Comparison of ENCODE assay signal across 8 mouse cellular contexts in the genomic region with DNA sequence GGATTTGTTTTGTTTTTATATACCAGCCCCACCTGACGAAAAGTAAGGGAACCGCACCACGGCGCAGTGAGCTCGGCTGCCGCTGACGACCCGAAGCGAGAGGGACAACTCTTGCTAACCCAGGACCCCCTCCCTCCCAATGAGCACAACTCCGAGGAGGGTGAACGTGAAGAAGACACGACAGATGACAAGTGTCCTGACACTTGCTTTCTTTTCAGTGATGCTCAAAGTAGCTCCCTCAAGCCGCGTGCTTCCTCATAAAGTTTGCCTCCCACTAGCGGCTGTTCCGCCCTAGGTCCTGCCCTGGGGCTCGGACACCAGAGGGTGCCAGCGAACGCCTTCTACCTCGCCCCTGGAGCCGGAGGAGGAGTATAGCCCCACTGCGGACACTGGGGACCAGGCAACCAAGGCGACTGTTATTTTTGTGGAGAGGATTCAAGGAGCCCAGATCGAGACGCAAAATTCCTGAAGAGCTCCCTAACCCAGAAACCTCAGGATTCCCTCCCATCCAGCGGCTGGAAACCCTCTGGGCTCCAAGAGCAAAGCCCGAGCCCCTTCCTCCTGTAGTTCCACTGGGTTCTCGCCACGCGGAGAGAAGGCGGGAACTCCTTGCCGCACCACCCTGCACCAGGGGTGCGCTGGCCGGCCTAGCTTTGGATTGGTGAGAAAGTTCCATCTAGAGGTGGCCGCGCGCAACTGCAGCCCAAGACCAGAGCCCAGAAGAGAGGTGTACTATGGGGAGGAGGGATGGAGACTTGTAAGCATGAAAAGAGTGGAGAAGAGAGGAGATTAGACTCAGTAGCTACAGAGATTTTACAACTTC. TPM values are rescaled to one million over a fixed set of nuclear protein-coding genes. Genes with fewer than 3 reads are reported as not detected.
DNase-seq lines count a peak whose midpoint lies in the region; ATAC-seq lines count a peak whose summit lies in the region.

No protein-coding gene starts in this region.

- H3K27ac ChIP-seq in hindbrain, embryonic 15.5 days (replicated peaks), result no peak overlapping the region

- H3K4me3 ChIP-seq in hindbrain, embryonic 15.5 days, result peak overlapping the region; percentile 55

- 0 out of 2 replicates have a peak, but pooled peaks cover 4% of the 10 kb centered on the region for H3K27me3 ChIP-seq in hindbrain, embryonic 15.5 days

- under 1% methylated on average over 37 of the region's 37 CpGs for WGBS in hindbrain, embryonic 15.5 days

- peak; percentile 91 for ATAC-seq in hindbrain, embryonic 15.5 days (ENCODE audit: low FRiP score, low read depth)

- no peaks in the 10 kb centered on the region for H3K36me3 ChIP-seq in hindbrain, embryonic 15.5 days

- H3K9me3 ChIP-seq in hindbrain, embryonic 15.5 days, result no peaks in the 10 kb centered on the region

- H3K4me2 ChIP-seq in hindbrain, embryonic 15.5 days, result peak overlapping the region; percentile 94

- peak overlapping the region; percentile 49 for H3K9ac ChIP-seq in hindbrain, embryonic 15.5 days

- DNase-seq in R1 (ENCODE audit: low read depth, low spot score), result peak; percentile 93
- peak; percentile 90 to 91 for DNase-seq in cerebellum, postnatal 14 days
- peak; percentile 80 to 86 for DNase-seq in frontal cortex, postnatal 25 days (ENCODE audit: low spot score in 2 of 2)
- DNase-seq in left cerebral cortex, adult 11 months (ENCODE audit: low spot score), result peak; percentile 86
- DNase-seq in lung, postnatal 4 days, result peak; percentile 75 to 78
- DNase-seq in retina, postnatal 7 days (ENCODE audit: low read depth, low spot score), result peak; percentile 70
- peak; percentile 75 for DNase-seq in urinary bladder, postnatal 14 days (ENCODE audit: low spot score)

- H3K4me1 ChIP-seq in hindbrain, embryonic 15.5 days (replicated peaks), result peaks cover 23% of the 10 kb centered on the region

RNA-seq across cellular contexts. Expression of a gene that starts 0.6 kb away (rescaled TPM):
- polyA plus RNA-seq in hindbrain, embryonic 15.5 days (2015; fragmentation: Nextera tagmentation; extraction: Ambion mirVana), result 11.3 and 12.4 TPM in 2 replicates
